Mouse (Mus musculus) cerebellum, adult (tissue): ENCODE measurements around the gene Plxnd1.

Source experiments
- ATAC-seq: cut with Nextera tagmentation; 2 replicates; pipeline ENCODE4 v1.9.2; 2017; ENCODE audit warnings: mild to moderate bottlenecking, moderate library complexity, mixed read lengths; ENCODE audit not compliant: insufficient number of reproducible peaks, low FRiP score, low TSS enrichment

Plxnd1 gene

DNA sequence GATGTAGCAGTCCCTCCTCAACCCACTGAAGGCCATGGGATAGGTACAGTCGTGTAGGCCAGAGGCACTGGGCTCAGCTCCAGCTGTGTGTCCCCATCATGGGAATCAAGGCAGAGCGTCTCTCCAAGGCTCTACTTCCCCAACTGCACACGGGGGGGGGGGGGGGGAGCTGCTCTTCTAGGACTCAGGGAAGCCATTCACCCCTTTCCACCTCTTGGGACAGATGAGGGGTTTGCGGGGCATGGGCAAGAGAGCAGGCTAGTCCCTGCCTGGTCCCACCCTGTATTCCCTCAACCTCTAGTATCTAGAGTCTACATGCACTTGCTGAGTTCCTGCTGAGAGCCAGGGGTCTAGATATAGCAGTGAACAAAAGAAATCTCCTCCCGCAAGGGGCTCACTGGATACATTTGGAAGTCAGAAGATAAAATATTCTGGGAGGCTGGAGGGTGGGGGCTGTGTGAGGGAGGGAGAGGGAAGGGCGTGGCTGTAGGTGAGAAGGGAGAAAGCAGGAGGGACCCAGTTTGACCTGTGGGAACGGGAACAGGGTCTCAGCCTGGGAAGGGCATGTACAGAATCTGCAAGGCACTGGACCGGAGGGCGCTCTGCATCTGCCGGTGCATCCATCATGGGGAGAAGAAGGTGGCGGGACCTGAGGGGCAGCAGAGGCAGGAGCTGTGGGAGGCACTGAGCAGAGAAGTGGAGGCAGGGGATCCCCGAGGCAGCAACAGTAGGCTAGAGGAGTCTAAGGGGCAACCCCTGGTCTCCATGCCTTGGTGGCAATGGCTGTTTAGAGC is 7.7 kb upstream of the Plxnd1 start:
- no peak for ATAC-seq

DNA sequence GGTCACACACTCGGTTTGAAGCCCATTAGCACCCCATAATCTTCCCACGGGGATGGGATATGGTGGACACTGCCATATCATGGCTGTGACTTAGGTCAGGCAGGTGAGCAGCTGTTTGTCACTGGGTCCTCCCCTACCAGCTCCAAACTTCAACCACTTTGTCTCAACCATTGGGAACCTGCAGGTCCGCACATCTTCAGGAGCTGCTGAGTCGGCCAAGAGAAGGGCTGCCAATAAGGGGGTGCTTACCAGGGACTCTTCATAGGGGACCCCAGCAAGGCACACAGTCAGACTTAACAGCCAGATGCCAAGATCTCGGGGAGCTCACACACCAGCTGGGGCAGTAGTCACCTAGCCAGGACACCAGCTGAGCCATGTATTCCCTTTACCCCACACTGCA is 6.0 kb upstream of the Plxnd1 start:
- no peak for ATAC-seq

DNA sequence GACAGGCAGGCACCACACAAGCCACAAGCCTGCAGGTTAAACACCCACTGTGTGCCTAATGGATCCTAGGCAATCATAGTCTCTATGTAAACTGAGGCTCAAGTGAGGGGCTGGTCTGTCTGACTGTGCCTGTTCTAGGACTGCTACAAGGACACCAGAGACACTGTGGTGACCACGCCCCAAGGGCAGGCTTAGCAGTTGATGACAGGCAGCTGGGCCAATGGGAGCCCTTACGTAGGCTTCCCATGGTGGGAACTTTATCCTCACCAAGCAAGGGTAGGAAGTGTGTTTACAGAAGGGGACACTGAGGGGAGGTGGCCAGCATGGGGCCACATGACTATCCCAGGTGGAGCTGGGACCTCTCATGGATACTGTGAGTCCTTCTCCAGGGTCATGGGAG is 4.4 kb upstream of the Plxnd1 start:
- no peak for ATAC-seq

DNA sequence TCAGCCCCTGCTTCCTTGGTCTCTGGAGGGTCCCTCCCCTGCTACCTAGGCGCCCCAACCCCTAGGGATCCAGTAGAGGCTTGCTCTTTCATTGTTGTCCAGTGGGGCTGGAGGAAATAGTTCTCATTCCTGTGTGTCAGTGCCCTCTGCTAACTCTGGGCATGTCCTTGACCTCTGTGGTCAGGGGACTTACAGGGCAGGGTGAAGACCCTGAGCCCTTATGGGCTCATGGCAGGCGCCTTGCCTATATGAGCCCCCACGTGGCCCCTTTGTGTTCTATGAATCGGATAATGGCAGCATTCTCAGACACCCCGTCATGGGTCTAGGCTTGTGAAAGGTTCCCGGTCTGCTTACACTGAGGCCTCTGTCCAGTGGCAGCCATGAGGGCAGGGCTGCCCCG is 4.0 kb upstream of the Plxnd1 start:
- ATAC-seq: no peak

DNA sequence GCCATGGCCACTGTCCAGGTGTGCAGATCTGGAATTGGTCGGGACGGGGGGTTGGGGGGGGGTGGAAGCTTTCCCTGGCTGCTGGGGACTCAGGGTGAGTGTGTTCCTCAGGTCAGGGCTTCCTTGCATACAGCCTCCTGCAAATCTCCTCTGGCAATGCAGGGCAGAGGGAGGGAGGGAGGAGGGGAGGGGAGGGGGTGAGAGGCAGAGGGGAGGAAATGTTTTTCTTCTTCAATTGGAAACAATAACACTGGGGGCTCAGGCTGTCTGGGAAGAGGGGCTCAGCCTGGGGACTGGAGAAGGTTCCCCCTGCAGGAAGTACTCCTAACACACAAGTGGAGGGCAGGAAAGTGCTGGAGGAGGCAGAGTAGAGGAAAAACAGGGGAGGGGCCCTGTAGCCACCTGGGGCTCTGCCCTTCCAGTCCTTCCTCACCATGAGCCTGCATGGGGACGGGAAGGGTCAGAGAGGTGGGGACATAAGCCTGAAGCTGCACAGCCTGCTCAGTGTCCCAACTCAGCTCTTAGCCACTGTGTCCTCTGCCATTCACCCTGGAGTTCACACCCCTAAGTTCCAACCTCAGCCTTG is 3.0 kb upstream of the Plxnd1 start:
- ATAC-seq: no peak

DNA sequence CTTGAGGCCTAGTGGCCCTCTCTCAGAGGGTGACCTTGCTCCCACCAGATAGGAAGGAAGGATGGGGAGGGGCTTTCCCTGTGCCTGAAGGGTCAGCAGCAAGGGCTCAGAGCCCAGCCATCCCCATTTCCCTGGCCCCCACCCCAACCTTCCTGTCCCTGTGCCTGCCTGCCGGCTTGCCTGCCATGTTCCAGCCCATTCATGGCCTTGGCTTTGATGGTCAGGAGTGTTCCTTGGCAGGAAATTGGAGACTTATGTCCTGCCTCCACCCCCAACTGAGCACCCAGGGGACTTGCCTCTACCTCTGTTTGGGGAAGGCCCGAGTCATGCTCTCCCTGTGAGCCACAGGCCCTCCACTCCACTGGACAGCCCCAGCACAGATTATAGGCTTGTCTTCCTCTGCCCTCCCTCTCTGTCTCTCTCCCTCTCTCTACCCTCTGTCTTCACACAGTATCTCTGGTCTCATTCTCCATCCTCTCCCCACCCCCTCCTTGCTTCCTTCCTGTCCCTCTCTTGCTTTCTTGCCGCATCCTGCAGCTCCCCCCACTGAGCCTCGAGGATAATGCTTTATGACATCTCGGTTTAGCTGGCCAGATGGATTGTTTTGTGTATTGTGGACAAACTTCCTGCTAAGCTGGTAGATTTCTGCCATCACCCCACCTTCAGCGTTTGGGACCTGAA is 1.5 kb upstream of the Plxnd1 start:
- no peak for ATAC-seq

DNA sequence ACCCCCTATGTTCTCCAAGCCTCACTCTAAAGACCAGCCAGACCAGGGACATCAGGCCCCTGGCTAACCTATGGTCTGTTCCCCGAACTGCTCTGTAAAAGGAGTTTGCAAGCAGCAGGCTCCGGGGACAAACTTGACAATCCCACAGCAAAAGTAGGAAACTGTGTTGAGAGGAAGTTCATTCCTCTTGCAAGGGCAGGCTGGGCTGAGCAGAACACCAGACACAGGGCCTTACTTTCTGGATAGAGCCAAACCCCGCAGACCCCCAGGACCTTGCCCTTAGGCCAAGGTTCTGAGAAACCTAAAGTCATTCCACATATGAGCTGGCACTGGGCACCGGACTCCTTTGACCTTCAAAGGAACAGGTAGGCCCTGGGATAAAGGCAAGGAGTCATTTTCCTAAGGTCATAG is 731 bp upstream of the Plxnd1 start:
- ATAC-seq: no peak

DNA sequence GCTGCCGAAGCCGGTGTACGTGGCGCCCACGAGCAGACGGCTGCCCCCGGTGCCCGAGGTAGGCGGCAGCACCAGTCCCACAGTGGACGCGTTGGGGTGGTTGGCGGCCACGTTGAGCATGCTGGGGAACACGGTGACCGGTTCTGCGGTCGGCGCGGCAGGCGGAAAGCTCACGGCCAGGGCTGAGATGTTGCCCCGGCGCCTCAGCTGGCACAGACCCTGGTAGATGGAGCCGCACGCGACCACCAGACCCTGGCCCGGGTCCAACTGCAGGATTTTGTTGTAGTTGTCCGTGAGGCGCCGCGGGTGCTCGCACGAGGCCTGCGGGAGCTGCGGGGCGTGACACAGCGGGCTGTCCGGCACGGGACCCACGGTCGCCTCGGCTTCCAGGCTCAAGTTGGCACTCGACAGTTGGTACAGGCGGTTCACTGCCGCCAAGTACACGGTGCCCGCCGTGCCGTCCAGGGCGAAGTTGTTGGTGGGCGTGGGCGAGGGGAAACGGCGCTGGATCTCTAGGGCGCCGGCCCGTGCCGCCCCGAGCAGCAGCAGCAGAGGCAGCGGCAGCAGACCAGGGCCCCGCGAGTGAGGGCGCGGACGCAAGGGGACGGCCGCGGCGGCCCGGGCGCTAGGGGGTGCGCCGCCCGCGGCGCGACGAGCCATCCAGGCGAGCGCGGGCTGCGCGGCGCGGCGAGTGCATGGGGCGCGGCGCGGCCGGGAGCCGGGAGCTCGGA is 494 bp downstream of the Plxnd1 start:
- ATAC-seq: no peak

DNA sequence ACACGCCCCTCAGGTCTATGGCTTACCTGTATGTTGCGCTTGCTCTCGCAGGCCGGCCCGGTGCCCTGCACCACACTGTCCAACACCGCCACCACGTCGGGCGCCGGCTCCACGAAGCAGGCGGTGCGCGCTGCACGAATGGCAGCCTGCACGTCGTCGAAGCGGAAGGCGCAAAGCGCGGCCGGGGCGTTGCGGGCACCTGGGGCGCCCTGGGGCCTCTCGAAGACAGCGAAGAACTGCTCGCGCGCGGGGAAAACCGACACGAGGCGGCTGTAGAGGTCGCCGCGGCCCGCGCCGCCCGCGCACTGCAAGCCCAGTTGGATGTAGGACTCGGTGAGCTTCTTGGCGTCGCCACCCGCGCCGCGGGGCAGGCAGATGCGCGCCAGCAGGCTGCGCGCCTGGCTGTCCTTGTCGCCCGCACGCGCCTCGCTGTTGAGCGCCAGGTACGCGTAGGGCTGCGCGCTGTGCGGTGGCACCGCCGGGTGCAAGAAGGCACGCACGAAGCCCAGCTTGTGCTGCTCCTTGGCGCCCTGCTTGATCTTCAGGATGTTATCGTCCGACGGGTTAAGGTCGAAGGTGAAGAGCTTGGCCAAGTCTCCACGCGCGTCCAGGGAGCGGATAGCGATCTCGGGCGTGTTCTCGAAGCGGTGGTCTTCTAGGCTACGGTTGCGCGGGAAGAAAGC is 1.2 kb downstream of the Plxnd1 start:
- no peak for ATAC-seq

DNA sequence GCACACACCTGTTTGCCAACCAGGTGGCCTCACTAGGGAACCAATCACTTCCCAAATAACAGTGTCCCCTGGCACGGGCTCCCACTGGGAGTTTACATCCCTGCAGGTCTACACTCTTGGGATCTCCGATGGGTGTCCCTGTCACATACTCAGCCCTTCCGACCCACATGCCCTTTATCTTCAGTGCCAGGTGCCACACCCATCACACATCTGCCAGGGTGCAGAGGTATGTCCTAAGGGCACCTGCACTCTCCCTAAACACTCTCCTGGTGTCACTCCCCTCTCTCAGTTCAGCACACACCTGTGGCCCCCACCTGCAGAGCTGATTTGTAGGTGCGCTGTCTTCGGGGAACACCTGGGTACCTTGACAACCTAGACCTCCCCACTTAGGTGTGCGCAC is 1.8 kb downstream of the Plxnd1 start:
- ATAC-seq: no peak

DNA sequence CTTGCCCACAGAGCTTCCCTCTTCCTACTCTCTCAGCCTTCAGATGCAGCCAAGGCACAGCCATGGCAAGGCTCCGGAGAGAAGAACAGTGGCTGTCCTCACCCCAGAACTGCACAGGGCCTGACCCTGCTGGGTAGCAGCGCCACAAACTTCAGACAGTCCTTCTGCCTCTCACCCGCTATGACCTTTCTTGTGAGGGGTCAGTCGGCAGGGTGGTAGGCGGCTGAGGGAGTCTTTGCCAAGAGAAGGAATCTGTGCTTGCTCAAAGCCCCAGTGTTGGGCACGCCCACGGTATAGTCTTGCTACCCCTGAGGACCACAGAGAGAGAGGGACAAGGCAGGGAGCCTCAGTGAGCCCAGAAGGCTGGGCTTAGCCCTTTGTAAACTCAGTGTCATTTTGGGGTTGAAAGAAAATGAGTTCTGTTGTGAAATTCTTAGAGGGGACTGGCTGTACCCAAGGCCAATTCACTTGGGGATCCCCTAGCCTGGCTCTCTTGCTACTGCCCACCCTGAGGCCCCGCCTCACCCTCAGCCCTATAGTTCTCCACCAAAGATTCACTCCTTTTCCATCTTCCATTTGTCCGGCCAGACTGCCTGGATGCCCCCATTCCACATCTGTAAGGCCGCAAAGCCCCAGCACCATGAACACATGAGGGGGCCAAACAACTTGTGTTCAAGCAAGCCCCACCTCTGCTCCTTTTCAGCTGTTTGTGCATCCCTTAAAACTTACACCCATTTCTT is 2.8 kb downstream of the Plxnd1 start:
- no peak for ATAC-seq

DNA sequence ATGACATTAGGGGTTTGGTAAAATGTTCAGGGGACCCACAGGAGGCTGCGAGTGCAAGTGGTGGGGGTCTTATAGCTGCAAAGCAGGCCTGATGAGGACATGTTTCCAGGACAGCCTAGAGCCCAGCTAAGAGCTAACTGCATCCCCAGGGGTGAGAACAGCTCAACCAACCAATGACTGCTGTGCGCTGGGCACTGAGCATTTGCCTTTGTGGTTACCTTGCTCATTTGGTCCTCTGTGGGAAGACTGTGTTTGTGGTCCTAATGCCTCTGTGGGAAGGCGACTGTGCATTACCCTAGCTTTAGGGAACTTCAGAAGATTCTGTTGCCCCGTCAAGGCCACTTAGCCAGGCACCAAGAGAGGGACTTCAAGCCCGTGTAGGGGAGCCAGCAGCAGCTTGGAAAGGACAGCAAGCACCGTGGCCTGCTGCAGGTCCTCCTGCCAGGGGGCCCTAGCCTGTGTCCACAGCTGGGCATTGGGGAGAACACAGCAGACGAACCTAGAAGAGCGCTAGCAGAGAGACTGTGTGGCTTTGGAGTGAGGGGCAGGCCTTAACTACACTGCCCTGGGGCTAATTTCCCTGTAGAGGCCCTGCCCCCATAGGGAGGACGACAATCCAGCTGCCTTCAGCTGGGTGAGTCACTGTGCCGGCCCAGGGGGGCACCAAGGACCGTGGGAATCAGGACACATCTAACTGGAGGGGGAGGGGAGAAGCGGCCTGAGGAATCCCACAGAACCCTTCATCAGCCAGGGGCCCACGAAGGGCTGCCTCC is 3.5 kb downstream of the Plxnd1 start:
- ATAC-seq: no peak

DNA sequence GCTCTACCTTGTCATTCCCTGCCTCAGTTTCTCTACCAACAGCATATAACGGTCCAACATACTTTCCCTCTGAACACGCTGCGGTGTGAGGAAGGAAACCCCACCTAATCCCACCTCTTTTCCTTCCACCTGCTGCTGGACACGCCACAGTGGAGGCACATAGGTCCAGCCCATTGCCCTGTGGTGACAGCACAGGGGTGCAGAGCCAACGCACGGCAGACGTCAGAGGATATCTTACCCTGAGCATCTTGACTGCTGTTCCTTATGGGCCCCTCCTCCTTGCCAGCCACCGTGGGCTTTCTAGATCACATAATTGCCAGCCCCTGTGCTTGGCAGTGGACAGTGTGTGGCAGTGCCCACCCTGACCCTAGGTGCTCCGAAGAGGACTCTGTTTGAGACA is 4.3 kb downstream of the Plxnd1 start:
- no peak for ATAC-seq

DNA sequence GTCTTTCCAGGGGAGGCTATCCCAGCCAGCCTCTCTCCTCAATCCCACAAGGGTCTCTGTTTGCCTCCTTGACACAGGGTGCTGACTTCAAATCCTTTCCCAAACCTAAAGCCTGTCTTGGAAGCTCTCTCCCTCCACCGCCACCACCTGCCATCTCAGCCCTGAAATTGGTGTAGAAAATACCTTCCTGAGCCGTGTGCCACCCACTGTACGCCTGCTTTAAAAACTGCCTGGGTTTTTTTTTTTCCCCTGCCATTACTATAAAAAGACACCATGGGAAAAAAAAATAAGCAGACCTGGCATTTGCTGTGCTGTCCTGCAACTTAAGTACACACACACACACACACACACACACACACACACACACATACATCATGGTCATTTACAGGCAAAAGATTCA is 4.7 kb downstream of the Plxnd1 start:
- ATAC-seq: no peak

DNA sequence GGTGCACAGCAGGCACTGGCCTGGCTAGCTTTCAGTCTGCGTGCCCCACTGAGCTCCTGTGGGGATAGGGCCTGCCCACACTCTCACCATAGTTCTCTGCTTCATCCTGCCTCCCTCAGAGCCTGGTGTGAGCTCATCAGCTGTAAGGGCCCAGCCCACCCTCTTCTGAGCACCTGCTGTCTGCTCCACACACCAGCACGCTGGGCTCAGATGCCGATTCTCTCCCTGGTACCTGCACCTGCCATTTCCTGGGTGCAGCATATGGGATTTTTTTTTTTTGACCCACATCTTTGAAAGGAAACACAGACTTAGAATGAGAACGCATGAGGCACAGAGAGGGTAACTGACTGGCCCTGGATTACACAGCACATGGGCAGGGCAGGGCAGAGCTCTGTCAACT is 5.2 kb downstream of the Plxnd1 start:
- ATAC-seq: no peak

DNA sequence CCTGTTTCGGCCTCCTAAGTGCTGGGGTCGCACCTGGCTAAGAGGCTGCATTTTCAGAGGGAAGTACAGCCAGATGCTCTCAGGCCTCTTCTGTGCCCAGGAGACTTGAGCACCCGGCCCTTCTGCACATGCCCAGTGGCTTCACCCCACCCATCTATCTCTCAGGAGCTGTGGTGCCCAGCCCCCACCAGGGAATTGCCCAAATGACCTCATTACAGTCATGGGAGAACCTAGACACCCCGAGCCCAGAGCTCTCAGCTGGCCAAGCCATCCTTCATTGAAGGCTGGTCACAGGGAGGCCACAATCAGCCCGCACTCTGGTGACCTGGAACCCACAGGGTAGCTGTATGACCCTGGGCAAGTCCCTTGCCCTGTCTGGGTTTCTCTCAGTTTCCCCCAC is 5.8 kb downstream of the Plxnd1 start:
- ATAC-seq: no peak

DNA sequence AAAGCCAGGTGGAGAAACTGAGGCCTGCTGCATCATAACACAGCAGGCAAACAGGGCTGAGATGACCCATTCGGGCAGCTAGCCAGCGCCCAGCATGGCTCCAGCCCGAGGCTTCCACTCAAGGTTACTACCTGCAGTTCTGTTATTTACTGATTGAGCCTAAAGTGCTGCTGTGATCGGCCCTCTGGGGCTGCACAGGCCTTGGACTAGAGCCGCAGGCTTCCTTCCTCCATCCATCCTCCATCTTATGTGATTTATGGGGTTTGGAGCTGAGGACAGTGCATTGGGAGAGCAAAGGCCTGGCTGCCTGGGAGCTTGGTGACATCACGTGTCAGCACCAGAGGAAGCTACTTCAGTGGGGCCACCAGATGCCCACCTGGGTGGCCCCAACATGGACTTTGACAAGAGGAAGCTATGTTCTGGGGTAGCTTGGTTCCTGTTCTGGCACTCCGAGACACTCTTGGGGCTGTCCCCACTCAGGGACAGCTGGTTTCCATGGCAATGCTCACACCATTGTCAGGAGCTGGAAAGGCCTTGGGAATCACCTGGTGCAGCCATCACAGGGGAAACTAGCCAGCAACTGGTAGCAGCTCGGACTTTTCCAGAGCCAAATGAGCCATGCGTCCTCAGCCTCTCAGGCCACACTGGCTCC is 7.6 kb downstream of the Plxnd1 start:
- ATAC-seq: peak; percentile 3; the same call in 1 of the 2 replicates

DNA sequence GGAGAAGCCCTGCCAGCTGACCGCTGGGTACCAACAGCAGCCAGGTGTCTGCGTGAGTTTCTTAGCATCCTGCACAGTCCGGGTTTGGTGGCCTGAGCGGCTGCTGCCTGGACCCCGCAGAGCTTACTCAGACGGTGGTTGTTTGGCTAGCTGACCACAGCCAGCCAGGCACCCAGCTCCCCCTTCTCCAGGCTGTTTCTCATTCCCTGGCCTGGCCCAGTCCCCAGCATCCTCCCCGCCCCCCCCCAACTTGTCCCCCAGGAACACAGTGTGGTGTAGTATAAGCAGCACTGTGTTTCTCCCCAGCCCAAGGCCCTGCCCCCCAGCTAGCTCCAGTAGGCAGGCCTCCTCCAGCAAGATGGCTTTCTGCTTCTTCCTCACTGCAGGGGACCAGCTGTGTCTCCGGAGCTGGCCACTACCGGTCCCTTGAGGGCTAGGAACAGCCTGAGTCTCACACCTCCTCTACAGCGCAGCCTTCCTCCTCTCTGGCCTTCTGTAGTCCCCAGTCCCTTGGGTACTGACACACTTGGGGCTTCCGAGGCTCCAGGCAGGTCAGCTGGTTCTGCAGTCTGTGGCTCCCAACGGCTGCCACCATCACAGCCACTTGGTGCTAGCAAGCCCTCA is 8.2 kb downstream of the Plxnd1 start:
- 0 out of 2 replicates have a peak, but pooled peaks have one; percentile 22 for ATAC-seq
